Mouse (Mus musculus): Measurements from ENCODE around the gene Slc34a1.

The Slc34a1 gene

GRCm38 (mm10) chr13:55444286-55444936, 46.4 kb downstream of the Slc34a1 start:
- peak in 1 of 2 experiments; percentile 90 for DNase-seq

GRCm38 (mm10) chr13:55444937-55445315, 46.9 kb downstream of the Slc34a1 start, which contains the start of gene Grk6:
Gene Grk6 (plus strand): TSS chr13:55445072.
- DNase-seq: peak; percentile 98 to 99

GRCm38 (mm10) chr13:55445361-55446091, 47.5 kb downstream of the Slc34a1 start:
- peak; percentile 51 to 61 for DNase-seq

GRCm38 (mm10) chr13:55446483-55447105, 48.6 kb downstream of the Slc34a1 start:
- DNase-seq: no peak

- peak; percentile 66 to 68 for DNase-seq
Observed at GRCm38 (mm10) chr13:55447543-55447943, 49.6 kb downstream of the Slc34a1 start.

- DNase-seq: no peak
Observed at GRCm38 (mm10) chr13:55448131-55448530, 50.1 kb downstream of the Slc34a1 start.

- DNase-seq: no peak
Observed at GRCm38 (mm10) chr13:55449205-55449604, 51.2 kb downstream of the Slc34a1 start.

GRCm38 (mm10) chr13:55449679-55450441, 51.9 kb downstream of the Slc34a1 start:
- DNase-seq: peak; percentile 67 to 71

GRCm38 (mm10) chr13:55450511-55450980, 52.6 kb downstream of the Slc34a1 start:
- DNase-seq: no peak

GRCm38 (mm10) chr13:55451296-55451695, 53.3 kb downstream of the Slc34a1 start:
- no peak for DNase-seq

GRCm38 (mm10) chr13:55451785-55452549, 54.0 kb downstream of the Slc34a1 start:
- no peak for DNase-seq

- DNase-seq: no peak
Observed at GRCm38 (mm10) chr13:55462965-55463364, 65.0 kb downstream of the Slc34a1 start.

- DNase-seq: no peak
Observed at GRCm38 (mm10) chr13:55463399-55464026, 65.5 kb downstream of the Slc34a1 start.

GRCm38 (mm10) chr13:55464027-55464884, 66.3 kb downstream of the Slc34a1 start, which contains the start of gene Prr7:
Gene Prr7 (plus strand): TSS chr13:55464267.
- peak; percentile 56 to 64 for DNase-seq

- no peak for DNase-seq
Observed at GRCm38 (mm10) chr13:55465184-55465583, 67.2 kb downstream of the Slc34a1 start.
